Mouse (Mus musculus) ovary, adult 18-20 months (tissue): ENCODE results near the gene Chn2.

Experiments
- DNase-seq: peaks from one replicate; pipeline ENCODE4 v3.0.0; 2022; ENCODE audit warnings: low spot score, mixed read lengths

The Chn2 gene

GRCm38 (mm10) chr6:54284167-54284711, 244.9 kb downstream of the Chn2 start:
- no peak for DNase-seq

GRCm38 (mm10) chr6:54286813-54287212, 247.5 kb downstream of the Chn2 start:
- DNase-seq, result no peak

GRCm38 (mm10) chr6:54289774-54290500, 250.6 kb downstream of the Chn2 start:
- DNase-seq, result no peak

DNA sequence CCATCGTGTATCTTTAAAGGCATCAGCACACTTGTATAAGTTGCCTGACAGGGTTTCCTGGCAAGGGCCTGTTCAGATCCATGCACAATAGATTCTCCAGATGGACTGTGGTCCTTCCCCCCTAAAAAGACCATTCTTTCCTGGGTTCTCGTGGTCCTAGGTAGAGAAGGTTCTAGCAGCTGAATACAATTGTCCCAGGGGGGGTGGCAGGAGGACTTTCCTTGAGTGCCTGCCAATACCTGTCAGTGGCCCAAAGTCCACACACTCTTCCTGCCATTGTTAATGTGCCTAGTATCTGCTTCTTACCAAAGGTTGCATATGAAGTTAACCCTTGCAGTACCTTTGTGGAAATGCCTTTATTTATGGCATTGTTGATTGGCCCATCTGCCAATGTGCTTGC, 257.9 kb downstream of the Chn2 start:
- no peak for DNase-seq

GRCm38 (mm10) chr6:54299417-54299816, 260.1 kb downstream of the Chn2 start:
- no peak for DNase-seq

GRCm38 (mm10) chr6:54305777-54306176, 266.4 kb downstream of the Chn2 start:
- DNase-seq, result no peak

DNA sequence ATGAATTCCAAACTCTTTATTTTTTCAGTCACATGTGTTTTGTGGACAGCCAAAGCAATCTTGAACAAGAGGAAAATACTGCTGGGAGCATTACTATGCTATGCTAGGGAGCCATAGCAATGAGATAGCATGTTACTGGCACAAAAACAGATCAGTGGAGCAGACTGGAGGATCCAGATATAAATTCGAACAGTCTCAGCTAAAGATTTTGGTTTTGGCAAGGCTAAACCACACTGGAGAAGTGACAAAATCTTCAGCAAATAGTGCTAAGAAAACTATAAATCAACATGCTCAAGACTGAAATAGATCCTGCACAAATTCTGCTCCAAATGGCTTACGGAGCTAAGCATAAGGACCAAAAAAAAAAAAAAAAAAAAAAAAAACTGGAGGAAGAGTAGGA, 273.7 kb downstream of the Chn2 start:
- DNase-seq, result no peak

- DNase-seq, result no peak
Observed at GRCm38 (mm10) chr6:54318618-54319017, 279.3 kb downstream of the Chn2 start.

DNA sequence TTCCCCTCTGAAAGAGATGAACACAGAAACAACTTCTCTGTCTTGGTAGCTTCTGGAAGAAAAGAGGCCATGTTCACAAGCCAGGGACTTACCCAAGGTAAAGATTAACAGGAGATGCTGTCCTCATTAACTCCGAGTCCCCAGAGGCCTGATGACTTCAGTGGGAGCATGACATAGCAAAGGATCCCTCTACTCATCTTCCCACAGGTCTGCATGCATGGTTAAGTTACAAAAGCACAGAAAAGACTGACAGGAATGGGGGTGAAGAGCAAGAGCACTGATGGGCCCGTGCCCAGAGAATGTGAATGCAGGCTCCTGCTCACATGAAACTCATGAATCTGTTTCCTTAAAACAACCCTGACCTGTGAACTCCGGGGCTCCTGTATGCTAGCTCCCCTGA, 279.8 kb downstream of the Chn2 start:
- no peak for DNase-seq

DNA sequence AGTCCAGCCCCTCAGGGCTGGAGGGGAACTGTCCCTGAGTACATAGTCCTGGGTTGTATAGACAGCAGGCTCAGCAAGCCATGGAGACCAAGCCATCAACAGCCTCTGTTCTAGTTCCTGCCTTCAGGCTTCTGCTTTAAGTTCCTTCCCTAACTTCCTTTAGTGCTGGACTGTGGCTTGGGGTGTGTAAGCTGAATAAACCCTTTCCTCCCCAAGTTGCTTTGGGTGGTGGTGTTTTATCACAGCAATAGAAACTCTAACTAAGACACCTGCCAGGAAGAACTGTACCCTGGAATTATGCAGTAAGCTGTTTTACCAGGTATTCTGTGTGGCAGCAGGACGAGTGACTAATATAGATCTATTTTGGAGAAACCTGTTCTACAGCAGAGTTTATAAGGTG, 280.9 kb downstream of the Chn2 start:
- no peak for DNase-seq

GRCm38 (mm10) chr6:54325246-54325885, 286.0 kb downstream of the Chn2 start, which contains the start of gene Prr15:
Gene Prr15 (plus strand): TSS chr6:54325835.
- no peak for DNase-seq

- DNase-seq, result peak; percentile 58
Observed at GRCm38 (mm10) chr6:54326671-54327625, 287.6 kb downstream of the Chn2 start.

DNA sequence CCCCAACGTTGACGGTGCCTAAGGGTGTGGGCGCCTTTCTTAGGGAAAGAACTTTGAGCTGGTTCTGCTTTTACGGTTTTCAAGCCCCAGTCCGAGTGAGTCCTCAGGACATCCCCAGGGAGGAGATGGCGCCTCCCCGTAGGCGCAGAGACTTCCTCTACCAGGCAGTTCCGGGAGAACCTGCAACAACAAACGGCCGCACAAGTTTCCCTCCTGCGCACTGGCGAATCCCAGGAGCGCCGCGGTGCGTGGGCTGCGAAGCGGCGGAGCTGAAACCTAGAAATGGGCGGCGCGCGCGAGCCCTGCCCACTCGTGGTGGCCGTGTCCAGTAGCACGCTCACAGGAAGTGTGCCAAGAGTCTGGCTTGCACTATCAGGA, 288.3 kb downstream of the Chn2 start:
- DNase-seq, result peak; percentile 65

GRCm38 (mm10) chr6:54328783-54329182, 289.4 kb downstream of the Chn2 start:
- no peak for DNase-seq

DNA sequence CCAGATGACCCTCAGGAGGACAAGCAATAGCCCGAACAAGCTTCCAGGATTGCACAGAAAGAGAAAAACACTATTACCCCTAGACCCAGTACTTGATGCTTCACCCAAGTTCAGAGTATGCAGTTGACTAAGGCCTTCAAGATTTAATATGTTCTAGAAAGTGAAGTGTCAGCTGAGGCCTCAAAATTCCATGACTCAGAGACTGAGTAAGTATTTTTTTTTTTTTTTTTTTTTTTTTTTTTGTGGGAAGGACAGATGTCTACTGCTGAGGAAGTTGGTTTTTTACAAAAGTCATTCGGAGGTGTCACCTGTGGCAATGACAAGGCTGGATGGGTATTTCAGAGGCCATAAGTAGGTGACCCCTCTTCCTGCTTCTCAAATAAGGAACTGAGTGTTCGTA, 290.2 kb downstream of the Chn2 start:
- no peak for DNase-seq

- no peak for DNase-seq
Observed at GRCm38 (mm10) chr6:54330166-54330565, 290.8 kb downstream of the Chn2 start.

DNA sequence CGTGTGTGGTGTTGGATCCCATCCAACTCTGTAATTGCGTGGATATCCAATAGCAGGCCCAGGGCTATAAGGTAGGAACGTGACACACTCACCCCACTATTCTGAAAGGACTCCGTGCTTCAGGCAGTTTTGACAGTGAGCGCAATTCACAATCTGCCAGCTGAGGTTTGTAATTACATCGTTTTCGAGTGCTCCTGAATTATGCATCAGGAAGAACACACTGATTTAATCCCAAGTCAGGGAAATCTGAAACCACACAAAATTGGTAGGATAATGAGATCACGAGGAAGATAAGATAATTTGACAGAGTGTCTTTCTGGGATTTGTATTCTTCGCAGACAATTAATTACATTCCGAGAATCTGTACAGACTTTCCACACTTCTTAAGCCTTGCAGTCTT, 292.4 kb downstream of the Chn2 start:
- no peak for DNase-seq

DNA sequence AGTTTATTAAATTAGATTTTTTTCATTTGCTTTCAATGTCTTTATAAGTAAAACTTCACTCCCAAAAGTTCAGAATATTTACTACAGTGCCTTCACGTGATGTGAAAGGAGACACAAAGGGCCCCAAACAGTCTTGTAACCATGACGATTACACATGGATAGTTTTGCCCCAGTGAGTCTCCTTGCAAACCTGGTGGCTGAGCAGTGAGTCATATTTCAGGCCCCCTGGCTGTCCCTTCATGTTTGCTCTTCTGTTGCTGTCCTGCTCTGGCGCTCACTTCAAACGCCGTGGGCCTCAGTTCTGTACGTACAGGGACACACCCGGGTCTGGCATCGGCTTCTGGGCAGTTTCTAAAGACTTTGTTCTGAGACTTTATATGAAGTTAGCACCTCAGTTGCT, 292.8 kb downstream of the Chn2 start:
- DNase-seq, result no peak

GRCm38 (mm10) chr6:54333116-54333651, 293.8 kb downstream of the Chn2 start:
- no peak for DNase-seq

DNA sequence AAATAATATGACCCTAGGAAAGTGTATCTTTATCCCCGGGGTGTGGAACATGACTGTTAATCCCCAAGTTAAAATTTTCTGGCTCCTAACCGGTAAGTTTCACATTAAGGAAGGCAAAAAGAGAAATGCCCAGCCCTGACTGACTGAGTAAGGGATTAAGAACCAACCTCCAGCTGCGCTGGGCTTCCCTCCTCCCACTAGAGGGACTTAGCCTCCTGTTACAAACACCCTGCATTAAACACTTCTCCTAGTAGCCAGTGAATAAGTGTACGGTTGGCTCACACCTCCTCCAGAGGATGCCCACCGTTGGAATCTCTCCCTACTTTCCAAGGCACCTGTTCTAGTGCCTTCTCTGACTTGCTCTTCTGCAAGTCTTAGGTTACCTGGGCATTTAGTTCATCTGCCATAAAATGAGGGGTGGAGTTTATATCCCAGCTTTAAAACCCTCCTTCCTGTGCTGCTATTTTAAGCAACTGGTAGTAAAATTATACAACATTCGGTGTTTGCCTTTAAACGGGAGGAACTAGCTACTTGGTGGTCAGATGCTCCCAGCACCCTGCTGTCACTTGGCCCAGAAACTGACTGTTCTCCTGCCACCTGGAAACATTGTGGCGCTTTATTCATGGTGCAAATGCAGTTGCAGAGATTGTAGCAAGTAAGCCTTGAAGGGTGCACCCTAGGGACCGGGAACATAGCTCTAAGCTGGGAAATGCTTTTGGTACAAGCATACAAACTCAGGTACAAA, 294.5 kb downstream of the Chn2 start:
- no peak for DNase-seq

- no peak for DNase-seq
Observed at GRCm38 (mm10) chr6:54337321-54337720, 298.0 kb downstream of the Chn2 start.
